27 mouse cellular contexts compared by ENCODE assay signal in the genomic region with DNA sequence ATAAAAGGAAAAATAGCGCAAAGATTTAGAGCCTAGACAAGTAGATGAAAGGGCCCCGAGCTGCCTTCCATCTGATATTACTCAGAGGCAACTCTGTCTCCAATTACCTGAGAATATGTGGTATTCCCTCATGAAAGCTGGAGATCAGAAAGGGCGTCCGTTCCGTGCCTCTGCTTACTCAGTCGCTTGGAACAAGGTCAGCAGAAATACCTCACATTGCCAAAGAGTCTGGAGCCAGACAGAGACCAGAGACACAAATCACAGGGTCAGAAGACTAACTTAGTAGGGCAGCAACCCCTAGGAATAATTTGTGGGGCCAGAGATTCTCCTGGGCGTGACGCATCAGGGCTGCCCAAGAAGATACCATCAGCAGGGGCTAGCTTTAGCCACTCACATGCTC.
DNase-seq lines count a peak whose midpoint lies in the region; ATAC-seq lines count a peak whose summit lies in the region.
"Had no signal": no experiment of that assay in that cellular context is flagged by ENCODE, and none has a peak within 500 bp of the region (broad histone marks: within the 10 kb centered on the region; RNA-seq: fewer than 3 reads in every experiment).

No protein-coding gene starts in this region.

- ATAC-seq in limb, embryonic 13.5 days (ENCODE audit: low FRiP score, low read depth), result peak; percentile 44; the same call in 1 of the 2 replicates
- ATAC-seq in kidney, embryonic 16.5 days (ENCODE audit: low FRiP score, low TSS enrichment), result peak; percentile 85
- ATAC-seq in forebrain, embryonic 16.5 days, result no peak
- no peak for ATAC-seq in midbrain, embryonic 15.5 days (replicated peaks)
- ATAC-seq: forebrain, postnatal 0 days; intestine, postnatal 0 days had no signal

- H3K4me2 ChIP-seq in limb, embryonic 13.5 days (replicated peaks), result no peak overlapping the region
- H3K4me2 ChIP-seq in kidney, embryonic 16.5 days (replicated peaks; ENCODE audit: low read depth, low read length), result no peak overlapping the region
- no peak overlapping the region for H3K4me2 ChIP-seq in forebrain, embryonic 16.5 days (ENCODE audit: low read length)
- no peak overlapping the region for H3K4me2 ChIP-seq in midbrain, embryonic 15.5 days
- H3K4me2 ChIP-seq: hindbrain, embryonic 12.5 days; liver, embryonic 11.5 days; midbrain, embryonic 11.5 days; neural tube, embryonic 15.5 days had no signal

- H3K4me1 ChIP-seq in limb, embryonic 13.5 days, result no peaks in the 10 kb centered on the region
- peaks cover 12% of the 10 kb centered on the region for H3K4me1 ChIP-seq in limb, embryonic 10.5 days
- no peaks in the 10 kb centered on the region for H3K4me1 ChIP-seq in kidney, embryonic 16.5 days (ENCODE audit: insufficient read depth, low read length)
- no peaks in the 10 kb centered on the region for H3K4me1 ChIP-seq in forebrain, embryonic 16.5 days (replicated peaks; ENCODE audit: control insufficient read depth, insufficient read depth, low read length)
- no peaks in the 10 kb centered on the region for H3K4me1 ChIP-seq in midbrain, embryonic 15.5 days
- H3K4me1 ChIP-seq: forebrain, embryonic 10.5 days; hindbrain, embryonic 12.5 days had no signal

- H3K9ac ChIP-seq in limb, embryonic 13.5 days, result no peak overlapping the region
- H3K9ac ChIP-seq in kidney, embryonic 16.5 days (replicated peaks; ENCODE audit: low read length), result no peak overlapping the region
- H3K9ac ChIP-seq in forebrain, embryonic 16.5 days (replicated peaks; ENCODE audit: low read depth, low read length), result no peak overlapping the region
- H3K9ac ChIP-seq in midbrain, embryonic 15.5 days, result no peak overlapping the region
- H3K9ac ChIP-seq: forebrain, postnatal 0 days; hindbrain, embryonic 12.5 days; neural tube, embryonic 15.5 days had no signal

- no peaks in the 10 kb centered on the region for H3K27me3 ChIP-seq in limb, embryonic 13.5 days
- no peaks in the 10 kb centered on the region for H3K27me3 ChIP-seq in limb, embryonic 10.5 days (ENCODE audit: low read depth, poor library complexity, severe bottlenecking)
- H3K27me3 ChIP-seq in kidney, embryonic 16.5 days (ENCODE audit: insufficient read depth, low read length), result no peaks in the 10 kb centered on the region
- no peaks in the 10 kb centered on the region for H3K27me3 ChIP-seq in forebrain, embryonic 16.5 days (replicated peaks; ENCODE audit: control insufficient read depth, insufficient read depth, low read length)
- H3K27me3 ChIP-seq in midbrain, embryonic 15.5 days (replicated peaks), result no peaks in the 10 kb centered on the region
- H3K27me3 ChIP-seq: CH12.LX; hindbrain, embryonic 12.5 days; neural tube, embryonic 15.5 days had no signal

- H3K4me3 ChIP-seq in limb, embryonic 13.5 days, result no peak overlapping the region
- no peak overlapping the region for H3K4me3 ChIP-seq in limb, embryonic 10.5 days
- H3K4me3 ChIP-seq in kidney, embryonic 16.5 days (ENCODE audit: low read length), result no peak overlapping the region
- no peak overlapping the region for H3K4me3 ChIP-seq in forebrain, embryonic 16.5 days (replicated peaks; ENCODE audit: low read length)
- H3K4me3 ChIP-seq in midbrain, embryonic 15.5 days, result no peak overlapping the region
- H3K4me3 ChIP-seq: forebrain, embryonic 10.5 days; heart, adult 2 months; hindbrain, embryonic 12.5 days; neural tube, embryonic 15.5 days had no signal

- no peak overlapping the region for H3K27ac ChIP-seq in limb, embryonic 13.5 days
- no peak overlapping the region for H3K27ac ChIP-seq in limb, embryonic 10.5 days
- H3K27ac ChIP-seq in kidney, embryonic 16.5 days (ENCODE audit: low read length), result no peak overlapping the region
- H3K27ac ChIP-seq in forebrain, embryonic 16.5 days (ENCODE audit: low read length), result no peak overlapping the region
- no peak overlapping the region for H3K27ac ChIP-seq in midbrain, embryonic 15.5 days
- H3K27ac ChIP-seq: forebrain, embryonic 10.5 days; heart, adult 2 months; hindbrain, embryonic 12.5 days; neural tube, embryonic 15.5 days; stomach, postnatal 0 days had no signal

- H3K36me3 ChIP-seq in limb, embryonic 13.5 days, result no peaks in the 10 kb centered on the region
- H3K36me3 ChIP-seq in limb, embryonic 10.5 days, result no peaks in the 10 kb centered on the region
- no peaks in the 10 kb centered on the region for H3K36me3 ChIP-seq in kidney, embryonic 16.5 days (ENCODE audit: insufficient read depth, low read length)
- no peaks in the 10 kb centered on the region for H3K36me3 ChIP-seq in forebrain, embryonic 16.5 days (ENCODE audit: control insufficient read depth, insufficient read depth)
- H3K36me3 ChIP-seq in midbrain, embryonic 15.5 days (replicated peaks), result no peaks in the 10 kb centered on the region
- H3K36me3 ChIP-seq: forebrain, embryonic 10.5 days; G1E; hindbrain, embryonic 12.5 days; neural tube, embryonic 15.5 days had no signal

- no peaks in the 10 kb centered on the region for H3K9me3 ChIP-seq in limb, embryonic 13.5 days
- no peaks in the 10 kb centered on the region for H3K9me3 ChIP-seq in limb, embryonic 10.5 days (replicated peaks)
- H3K9me3 ChIP-seq in kidney, embryonic 16.5 days (ENCODE audit: low read length), result no peaks in the 10 kb centered on the region
- H3K9me3 ChIP-seq in forebrain, embryonic 16.5 days (ENCODE audit: control insufficient read depth, low read length), result no peaks in the 10 kb centered on the region
- H3K9me3 ChIP-seq in midbrain, embryonic 15.5 days, result no peaks in the 10 kb centered on the region
- H3K9me3 ChIP-seq: forebrain, embryonic 10.5 days; hindbrain, embryonic 12.5 days; neural tube, embryonic 15.5 days had no signal

- 40% methylated on average over 8 of the region's 8 CpGs for WGBS in limb, embryonic 13.5 days
- 51% methylated on average over 8 of the region's 8 CpGs for WGBS in limb, embryonic 10.5 days
- 43% methylated on average over 8 of the region's 8 CpGs for WGBS in kidney, embryonic 16.5 days
- 91% methylated on average over 8 of the region's 8 CpGs for WGBS in forebrain, embryonic 16.5 days
- WGBS in midbrain, embryonic 15.5 days, result 88% methylated on average over 8 of the region's 8 CpGs

- no peak for DNase-seq in limb, embryonic 10.5 days (ENCODE audit: low spot score)
- peak; percentile 21 for DNase-seq in kidney, adult 18-20 months
- peak; percentile 3 to 10 for DNase-seq in kidney, postnatal 4 days
- DNase-seq: adrenal gland, postnatal 25 days; B cell, adult 2 months; cerebellum, adult 9-10 months; forebrain, postnatal 0 days; gastrocnemius, postnatal 25 days; heart, adult 2 months; layer of hippocampus, adult 9-11 months; left cerebral cortex, postnatal 4 days; lung, adult 18-20 months; lung, postnatal 10 days; thymus, adult 2 months had no signal

Comparison
In these comparisons a context has a peak if more than half of its experiments do, and no peak if none do; other contexts are left out.
1. ATAC-seq: peak in limb, embryonic 13.5 days (single experiment) and kidney, embryonic 16.5 days (single experiment); none in forebrain, embryonic 16.5 days (single experiment) and midbrain, embryonic 15.5 days (single experiment).